Mouse (Mus musculus) lung, embryonic 14.5 days (tissue): ENCODE data around the gene Gm9758. TPM values are rescaled to one million over a fixed set of nuclear protein-coding genes. Genes with fewer than 3 reads are reported as not detected.
A peak's percentile ranks its signal among the peaks of the same experiment; 100 is the strongest.
"Not testable (repeated sequence)": the region's sequence is repeated elsewhere in the genome, so short reads cannot be mapped to it uniquely, and the experiment has no call there.

Experiments
- ATAC-seq: fragments of 200-750 bp; cut with Nextera tagmentation; 2 replicates; pipeline ENCODE4 v1.8.0; 2017; ENCODE audit warnings: mild to moderate bottlenecking, moderate TSS enrichment, moderate library complexity; ENCODE audit not compliant: insufficient read depth
- DNase-seq: peaks from one replicate; pipeline ENCODE4 v3.0.0-alpha.2; 2015
- H3K27ac ChIP-seq: fragments of 300-500 bp; sonication (generic); 2 replicates; pipeline ENCODE4 v1.5.1; 2014; ENCODE audit warnings: low read depth, mild to moderate bottlenecking, moderate library complexity
- H3K27me3 ChIP-seq: fragments of 300-500 bp; sonication (generic); 2 replicates; pipeline ENCODE4 v1.6.1; 2014; ENCODE audit warnings: low read length, control low read depth; ENCODE audit not compliant: insufficient read depth
- H3K36me3 ChIP-seq: fragments of 300-500 bp; sonication (generic); 2 replicates; pipeline ENCODE4 v1.6.1; 2014; ENCODE audit warnings: control low read depth; ENCODE audit not compliant: insufficient read depth
- H3K4me1 ChIP-seq: fragments of 300-500 bp; sonication (generic); 2 replicates; pipeline ENCODE4 v1.6.1; 2014; ENCODE audit warnings: antibody characterized with exemption, control low read depth; ENCODE audit not compliant: insufficient read depth
- H3K4me2 ChIP-seq: fragments of 300-500 bp; sonication (generic); 2 replicates; pipeline ENCODE4 v1.6.1; 2014; ENCODE audit warnings: mild to moderate bottlenecking
- H3K4me3 ChIP-seq: fragments of 300-500 bp; sonication (generic); 2 replicates; pipeline ENCODE4 v1.5.1; 2014; ENCODE audit warnings: low read depth, low read length
- H3K9ac ChIP-seq: fragments of 300-500 bp; sonication (generic); 2 replicates; pipeline ENCODE4 v1.6.1; 2014
- H3K9me3 ChIP-seq: fragments of 300-500 bp; sonication (generic); 2 replicates; pipeline ENCODE4 v1.6.1; 2016; ENCODE audit warnings: low read depth, low read length, control low read depth
- CTCF ChIP-seq: IDR thresholded peaks from 2 replicates; pipeline ENCODE4 v1.5.1; 2016; ENCODE audit warnings: antibody characterized with exemption, low read depth
- WGBS: fragments of 180-500 bp; shearing (Covaris S2); extraction: QIAGEN DNeasy Blood & Tissue Kit; methylation state at CpG from one replicate; pipeline ENCODE4 v1.1.7; 2014; 5-methylcytosine and 5-hydroxymethylcytosine counted together
- polyA plus RNA-seq: library from polyadenylated mRNA; unstranded; fragments of >200 nt; fragmentation: Nextera tagmentation; extraction: Ambion mirVana; gene quantifications from 2 replicates; pipeline ENCODE4 v1.2.1, GENCODE M21; 2014

The Gm9758 gene
- polyA plus RNA-seq, 1 experiment from 2014 or later: not detected

DNA sequence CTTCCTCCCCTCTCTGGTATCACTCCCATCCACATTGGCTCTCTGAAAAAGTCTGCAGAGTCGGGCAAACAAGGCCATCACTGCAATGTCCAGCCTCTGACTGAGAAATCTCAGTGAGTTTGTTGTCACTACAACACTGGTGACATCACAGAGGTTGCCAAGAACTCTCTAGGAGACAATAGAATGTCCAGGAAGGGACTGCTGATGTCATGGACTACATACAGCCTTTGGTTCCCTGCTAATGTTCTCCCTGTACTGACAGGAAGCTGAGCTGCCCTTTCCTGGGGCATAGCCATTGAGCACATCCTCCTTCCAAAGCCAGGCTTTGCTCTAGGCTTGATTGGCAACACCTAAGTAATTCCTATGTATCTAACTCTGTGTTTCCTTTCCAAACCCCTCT is 23.6 kb upstream of the Gm9758 start, which contains the start of gene Speer4e:
Gene Speer4e (minus strand): TSS at position 101 of the 400 bp plus-strand sequence.
- not testable (repeated sequence) for ATAC-seq, H3K4me1 ChIP-seq
- WGBS: 30% methylated on average over 1 of the region's 1 CpGs

GRCm38 (mm10) chr5:14933721-14934120 is 19.0 kb upstream of the Gm9758 start:
- not testable (repeated sequence) for H3K27me3 ChIP-seq, H3K4me2 ChIP-seq, ATAC-seq, H3K4me1 ChIP-seq, DNase-seq, H3K4me3 ChIP-seq, H3K9me3 ChIP-seq, H3K9ac ChIP-seq, H3K36me3 ChIP-seq, H3K27ac ChIP-seq
- WGBS: 65% methylated on average over 5 of the region's 6 CpGs

More for the DNA sequence above, 23.6 kb upstream of the Gm9758 start, which contains the start of gene Speer4e:
- not testable (repeated sequence) for H3K4me3 ChIP-seq, H3K4me2 ChIP-seq, DNase-seq, H3K27ac ChIP-seq, H3K36me3 ChIP-seq, H3K27me3 ChIP-seq, H3K9ac ChIP-seq, H3K9me3 ChIP-seq

DNA sequence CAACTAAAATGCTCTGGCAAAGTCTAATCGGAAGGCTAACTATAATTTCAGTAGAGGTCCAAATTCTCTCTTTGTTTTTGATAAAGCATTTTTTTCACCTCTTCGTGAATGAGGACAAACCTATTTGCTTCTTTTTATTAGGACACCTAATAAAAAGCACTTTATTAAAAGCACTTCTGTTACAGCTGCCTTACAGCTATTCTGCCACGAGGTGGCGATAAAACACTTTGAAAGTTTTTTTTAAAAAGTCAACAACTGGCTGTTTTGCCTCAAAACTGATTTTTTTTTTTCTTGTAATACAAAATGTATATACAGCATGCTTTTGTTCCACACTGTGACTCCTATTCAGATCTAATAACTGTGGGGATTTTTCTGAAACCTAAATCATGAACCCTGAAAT is 12.3 kb upstream of the Gm9758 start:
- peak; percentile 34; the same call in 1 of the 2 replicates for TF ChIP-seq CTCF
- not testable (repeated sequence) for H3K27ac ChIP-seq, H3K9me3 ChIP-seq, H3K4me2 ChIP-seq, H3K9ac ChIP-seq, H3K4me3 ChIP-seq, ATAC-seq, H3K4me1 ChIP-seq, H3K27me3 ChIP-seq, H3K36me3 ChIP-seq
- DNase-seq: peak; percentile 34
- WGBS: 28% methylated on average over 4 of the region's 4 CpGs

- 68% methylated on average over 2 of the region's 3 CpGs for WGBS
- not testable (repeated sequence) for H3K4me1 ChIP-seq, H3K4me2 ChIP-seq, H3K27ac ChIP-seq, H3K27me3 ChIP-seq, DNase-seq, ATAC-seq, H3K9me3 ChIP-seq, H3K9ac ChIP-seq, H3K36me3 ChIP-seq, H3K4me3 ChIP-seq
Measured at GRCm38 (mm10) chr5:14914361-14914760, 338 bp downstream of the Gm9758 start.

DNA sequence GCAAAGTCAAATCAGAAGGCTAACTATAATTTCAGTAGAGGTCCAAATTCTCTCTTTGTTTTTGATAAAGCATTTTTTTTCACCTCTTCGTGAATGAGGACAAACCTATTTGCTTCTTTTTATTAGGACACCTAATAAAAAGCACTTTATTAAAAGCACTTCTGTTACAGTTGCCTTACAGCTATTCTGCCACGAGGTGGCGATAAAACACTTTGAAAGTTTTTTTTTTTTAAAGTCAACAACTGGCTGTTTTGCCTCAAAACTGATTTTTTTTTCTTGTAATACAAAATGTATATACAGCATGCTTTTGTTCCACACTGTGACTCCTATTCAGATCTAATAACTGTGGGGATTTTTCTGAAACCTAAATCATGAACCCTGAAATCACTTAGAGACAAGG is 11.2 kb downstream of the Gm9758 start:
- H3K9me3 ChIP-seq, H3K27me3 ChIP-seq, ATAC-seq, H3K4me1 ChIP-seq, H3K4me2 ChIP-seq, H3K27ac ChIP-seq, H3K4me3 ChIP-seq, H3K9ac ChIP-seq, H3K36me3 ChIP-seq: not testable (repeated sequence)
- peak; percentile 13 for DNase-seq
- 11% methylated on average over 3 of the region's 3 CpGs for WGBS

GRCm38 (mm10) chr5:14892242-14892641 is 22.5 kb downstream of the Gm9758 start:
- Histone ChIP-seq H3K4me2 (no peak overlapping the region), H3K9me3 (no peaks in the 10 kb centered on the region), H3K4me1 (no peaks in the 10 kb centered on the region), H3K36me3 (no peaks in the 10 kb centered on the region), H3K9ac (no peak overlapping the region), H3K27ac (no peak overlapping the region), H3K4me3 (no peak overlapping the region), H3K27me3 (no peaks in the 10 kb centered on the region)
- ATAC-seq: no peak
- TF ChIP-seq CTCF: no peak
- no peak for DNase-seq
- 44% methylated on average over 3 of the region's 3 CpGs for WGBS

- H3K4me2 ChIP-seq, H3K27me3 ChIP-seq, H3K27ac ChIP-seq, H3K4me1 ChIP-seq, H3K4me3 ChIP-seq, H3K36me3 ChIP-seq, H3K9ac ChIP-seq, H3K9me3 ChIP-seq: not testable (repeated sequence)
- DNase-seq (peak; percentile 86), ATAC-seq (peak; percentile 93)
- WGBS: 24% methylated on average over 2 of the region's 2 CpGs
Measured at GRCm38 (mm10) chr5:14885291-14885690, 29.4 kb downstream of the Gm9758 start.

Other genes starting within 250 kb of the Gm9758 start
- not detected in 2 replicates for gene Speer4e, start 23.5 kb upstream of the Gm9758 start, polyA plus RNA-seq
- gene Gm10354, start 64.0 kb upstream of the Gm9758 start, polyA plus RNA-seq: not detected in 2 replicates
- gene Gm17019, start 118.1 kb upstream of the Gm9758 start, polyA plus RNA-seq: not detected in 2 replicates